Mouse (Mus musculus): Measurements from ENCODE around the gene Rtn4r. TPM values are rescaled to one million over a fixed set of nuclear protein-coding genes. Genes with fewer than 3 reads are reported as not detected.

Gene Rtn4r
- total and polyA plus RNA-seq, 2 experiments from 2014 or later, result 1.5 to 1.9 TPM

DNA sequence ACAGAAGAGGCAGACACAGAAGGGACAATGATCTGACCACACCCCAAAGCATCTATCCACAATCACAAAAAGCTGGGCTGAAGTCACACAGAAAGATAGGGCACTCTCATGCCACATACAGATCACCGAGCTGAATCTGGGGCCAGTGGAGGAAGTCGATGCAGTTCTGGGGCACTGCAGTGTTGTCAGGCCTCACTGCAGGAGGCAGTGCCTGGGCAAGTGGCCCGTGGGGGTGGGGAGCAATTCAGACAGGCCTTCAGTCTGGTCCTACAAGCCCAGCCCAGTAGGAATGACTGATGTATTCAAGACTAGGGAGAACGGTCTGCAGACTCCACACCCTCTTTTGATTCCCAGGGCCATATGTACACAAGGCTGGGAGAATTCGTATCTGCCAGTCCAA, 2.8 kb upstream of the Rtn4r start:
- TF ChIP-seq CTCF (IDR thresholded peaks at IDR 0.05; ENCODE audit: low read depth) (no peak), EP300 (IDR thresholded peaks at IDR 0.05; ENCODE audit: low read depth) (no peak)
- DNase-seq (ENCODE audit: low spot score) (no peak), ATAC-seq (ENCODE audit: insufficient read depth, low read depth) (no peak)
- Histone ChIP-seq H3K4me3 (ENCODE audit: low read depth, low read length) (no peak overlapping the region), H3K4me2 (ENCODE audit: low read depth, low read length) (no peak overlapping the region), H3K36me3 (replicated peaks; ENCODE audit: control insufficient read depth, insufficient read depth, low read length) (no peaks in the 10 kb centered on the region), H3K27ac (ENCODE audit: low read depth) (no peak overlapping the region), H3K9ac (replicated peaks; ENCODE audit: low read depth, low read length) (no peak overlapping the region), H3K4me1 (ENCODE audit: control insufficient read depth, insufficient read depth) (no peaks in the 10 kb centered on the region), H3K9me3 (replicated peaks; ENCODE audit: control insufficient read depth, low read length) (no peaks in the 10 kb centered on the region), H3K27me3 (ENCODE audit: control insufficient read depth, insufficient read depth, low read length) (peaks cover 38% of the 10 kb centered on the region)
- 38% methylated on average over 5 of the region's 5 CpGs for WGBS

DNA sequence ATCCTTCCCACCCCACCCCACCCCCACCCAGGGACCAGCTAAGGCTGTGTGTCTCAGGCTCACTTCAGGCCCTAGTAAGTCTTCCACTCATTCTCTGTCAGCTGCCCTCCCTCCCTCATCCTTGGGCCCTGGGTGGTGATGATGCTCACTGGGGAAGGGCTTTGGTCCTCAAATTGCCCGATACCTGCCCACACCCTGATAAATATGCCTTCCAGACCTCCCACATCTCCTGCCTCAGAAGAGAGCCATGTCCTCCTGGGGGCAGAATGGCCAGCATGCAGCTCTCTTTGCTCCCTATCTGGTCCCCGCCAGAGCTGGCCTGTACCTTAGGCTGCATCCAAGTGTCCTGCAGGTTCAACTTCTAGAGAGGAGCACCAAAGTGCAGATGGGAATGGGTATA, 2.3 kb upstream of the Rtn4r start:
- no peak for DNase-seq (ENCODE audit: low spot score)
- H3K27me3 ChIP-seq (ENCODE audit: control insufficient read depth, insufficient read depth, low read length), result peaks cover 39% of the 10 kb centered on the region
- no peak overlapping the region for H3K4me2 ChIP-seq (ENCODE audit: low read depth, low read length)
- 85% methylated on average over 2 of the region's 2 CpGs for WGBS
- no peak for ATAC-seq (ENCODE audit: insufficient read depth, low read depth)
- TF ChIP-seq EP300 (IDR thresholded peaks at IDR 0.05; ENCODE audit: low read depth) (no peak), CTCF (IDR thresholded peaks at IDR 0.05; ENCODE audit: low read depth) (no peak)
- no peak overlapping the region for H3K27ac ChIP-seq (ENCODE audit: low read depth)
- H3K9ac ChIP-seq (replicated peaks; ENCODE audit: low read depth, low read length), result no peak overlapping the region
- no peaks in the 10 kb centered on the region for H3K9me3 ChIP-seq (replicated peaks; ENCODE audit: control insufficient read depth, low read length)
- H3K4me1 ChIP-seq (ENCODE audit: control insufficient read depth, insufficient read depth), result no peaks in the 10 kb centered on the region
- H3K4me3 ChIP-seq (ENCODE audit: low read depth, low read length), result no peak overlapping the region
- no peaks in the 10 kb centered on the region for H3K36me3 ChIP-seq (replicated peaks; ENCODE audit: control insufficient read depth, insufficient read depth, low read length)

DNA sequence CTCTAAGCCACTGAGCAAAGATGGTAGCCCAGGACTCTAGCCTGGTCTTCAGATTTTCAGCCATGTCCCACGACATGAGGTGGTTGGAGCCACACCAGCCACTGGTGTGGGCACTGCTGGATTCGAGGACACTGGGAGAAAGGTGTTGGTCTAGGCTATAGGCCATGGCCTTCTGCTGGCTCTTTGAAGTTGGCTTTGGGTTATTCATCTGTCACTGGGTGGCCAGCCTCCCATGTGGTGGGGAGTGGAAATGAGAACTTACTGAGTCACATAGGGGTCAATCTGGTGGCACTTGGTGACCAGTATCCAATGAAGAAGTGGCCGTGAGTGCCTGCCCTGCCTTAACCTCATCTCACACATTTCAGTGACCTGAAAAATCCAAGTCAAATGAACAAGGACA, 1.2 kb upstream of the Rtn4r start:
- no peak for DNase-seq (ENCODE audit: low spot score)
- WGBS, result 80% methylated on average over 3 of the region's 3 CpGs
- no peaks in the 10 kb centered on the region for H3K4me1 ChIP-seq (ENCODE audit: control insufficient read depth, insufficient read depth)
- H3K4me3 ChIP-seq (ENCODE audit: low read depth, low read length), result no peak overlapping the region
- H3K4me2 ChIP-seq (ENCODE audit: low read depth, low read length), result no peak overlapping the region
- no peaks in the 10 kb centered on the region for H3K36me3 ChIP-seq (replicated peaks; ENCODE audit: control insufficient read depth, insufficient read depth, low read length)
- no peaks in the 10 kb centered on the region for H3K9me3 ChIP-seq (replicated peaks; ENCODE audit: control insufficient read depth, low read length)
- TF ChIP-seq EP300 (IDR thresholded peaks at IDR 0.05; ENCODE audit: low read depth) (no peak), CTCF (IDR thresholded peaks at IDR 0.05; ENCODE audit: low read depth) (no peak)
- H3K27ac ChIP-seq (ENCODE audit: low read depth), result no peak overlapping the region
- no peak overlapping the region for H3K9ac ChIP-seq (replicated peaks; ENCODE audit: low read depth, low read length)
- peaks cover 39% of the 10 kb centered on the region for H3K27me3 ChIP-seq (ENCODE audit: control insufficient read depth, insufficient read depth, low read length)
- ATAC-seq (ENCODE audit: insufficient read depth, low read depth), result no peak

DNA sequence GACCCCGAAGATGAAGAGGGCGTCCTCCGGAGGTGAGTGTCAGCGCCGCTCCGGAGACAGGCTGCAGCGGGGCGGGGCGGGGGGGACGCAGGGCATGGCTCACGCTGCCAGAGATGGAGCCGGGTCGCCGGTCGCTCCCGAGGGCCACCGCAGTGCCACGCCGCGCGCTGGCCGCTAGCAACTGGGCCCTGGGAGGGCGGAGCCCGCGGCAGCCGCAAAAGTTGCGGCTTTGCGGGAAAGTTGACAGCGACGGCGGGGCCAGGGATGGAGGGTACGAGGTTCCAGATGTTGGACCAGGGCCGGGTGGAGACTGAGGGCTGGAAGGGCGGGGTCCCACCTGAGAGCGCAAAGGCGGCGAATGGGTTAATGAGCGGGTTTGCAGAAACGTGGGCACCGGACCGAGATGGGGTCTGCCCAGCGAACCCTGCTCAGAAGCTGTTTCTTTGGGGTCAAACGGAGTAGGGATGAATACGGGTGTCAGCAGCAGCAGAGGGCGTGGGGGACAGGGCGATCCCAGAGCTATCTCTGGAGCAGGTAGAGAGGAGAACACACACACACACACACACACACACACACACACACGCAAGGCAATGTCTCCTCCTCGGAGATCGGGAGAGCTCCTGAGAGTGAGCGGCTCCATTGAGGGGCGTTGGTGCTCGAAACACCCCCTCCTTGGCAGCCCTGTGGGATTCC, 575 bp downstream of the Rtn4r start:
- Histone ChIP-seq H3K36me3 (replicated peaks; ENCODE audit: control insufficient read depth, insufficient read depth, low read length) (no peaks in the 10 kb centered on the region), H3K9ac (replicated peaks; ENCODE audit: low read depth, low read length) (peak overlapping the region; percentile 41), H3K4me1 (ENCODE audit: control insufficient read depth, insufficient read depth) (no peaks in the 10 kb centered on the region), H3K27me3 (ENCODE audit: control insufficient read depth, insufficient read depth, low read length) (peaks cover 39% of the 10 kb centered on the region), H3K4me3 (ENCODE audit: low read depth, low read length) (peak overlapping the region; percentile 75), H3K27ac (ENCODE audit: low read depth) (no peak overlapping the region), H3K4me2 (ENCODE audit: low read depth, low read length) (peak overlapping the region; percentile 99), H3K9me3 (replicated peaks; ENCODE audit: control insufficient read depth, low read length) (no peaks in the 10 kb centered on the region)
- ATAC-seq (ENCODE audit: insufficient read depth, low read depth), result no peak; the same call in 1 of the 2 replicates
- DNase-seq (ENCODE audit: low spot score), result no peak
- WGBS, result 4% methylated on average over 50 of the region's 52 CpGs
- TF ChIP-seq EP300 (IDR thresholded peaks at IDR 0.05; ENCODE audit: low read depth), result no peak
- no peak for TF ChIP-seq CTCF (IDR thresholded peaks at IDR 0.05; ENCODE audit: low read depth)

DNA sequence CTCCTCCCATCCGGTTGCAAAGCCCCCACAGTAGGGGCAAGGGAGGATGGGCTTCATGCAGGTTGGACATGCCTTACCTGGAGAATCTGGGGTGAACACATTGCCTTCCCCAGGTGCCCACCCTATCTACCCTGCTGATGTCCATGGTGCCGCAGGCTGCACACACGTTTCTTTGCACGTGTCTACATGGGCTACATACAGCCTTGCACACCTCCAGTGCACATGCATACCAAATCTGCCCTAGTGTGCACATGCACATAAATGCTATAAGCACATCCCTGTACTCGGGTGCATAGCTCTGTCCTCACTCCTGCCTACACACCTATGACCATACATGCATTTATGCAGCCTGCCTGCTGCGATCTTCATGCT, 1.1 kb downstream of the Rtn4r start:
- Histone ChIP-seq H3K4me2 (ENCODE audit: low read depth, low read length) (no peak overlapping the region), H3K9me3 (replicated peaks; ENCODE audit: control insufficient read depth, low read length) (no peaks in the 10 kb centered on the region), H3K9ac (replicated peaks; ENCODE audit: low read depth, low read length) (no peak overlapping the region), H3K27me3 (ENCODE audit: control insufficient read depth, insufficient read depth, low read length) (peaks cover 39% of the 10 kb centered on the region), H3K36me3 (replicated peaks; ENCODE audit: control insufficient read depth, insufficient read depth, low read length) (no peaks in the 10 kb centered on the region), H3K4me1 (ENCODE audit: control insufficient read depth, insufficient read depth) (no peaks in the 10 kb centered on the region), H3K27ac (ENCODE audit: low read depth) (no peak overlapping the region), H3K4me3 (ENCODE audit: low read depth, low read length) (no peak overlapping the region)
- ATAC-seq (ENCODE audit: insufficient read depth, low read depth) (no peak), DNase-seq (ENCODE audit: low spot score) (no peak)
- 70% methylated on average over 6 of the region's 6 CpGs for WGBS
- no peak for TF ChIP-seq CTCF (IDR thresholded peaks at IDR 0.05; ENCODE audit: low read depth)
- no peak for TF ChIP-seq EP300 (IDR thresholded peaks at IDR 0.05; ENCODE audit: low read depth)

DNA sequence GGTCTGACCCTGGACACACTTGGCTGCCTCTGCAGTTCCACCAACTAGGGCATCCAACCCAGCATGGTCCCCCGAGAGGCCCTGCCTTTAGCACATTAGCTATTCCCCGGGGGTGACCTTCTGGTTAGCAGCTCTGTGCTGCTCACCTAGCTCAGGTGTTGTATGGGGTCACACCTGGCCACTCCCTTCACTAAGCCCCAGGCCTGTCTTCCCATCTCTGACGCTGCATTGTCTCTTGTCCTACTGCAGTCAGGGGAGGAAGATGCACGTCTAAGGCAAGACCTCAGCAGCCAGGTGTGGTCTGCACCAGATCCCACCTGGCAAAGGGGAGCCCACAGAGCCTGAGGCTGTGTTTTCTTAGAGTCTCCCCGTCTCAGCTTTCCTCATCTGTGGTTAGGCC, 2.0 kb downstream of the Rtn4r start:
- Histone ChIP-seq H3K27ac (ENCODE audit: low read depth) (no peak overlapping the region), H3K4me2 (ENCODE audit: low read depth, low read length) (no peak overlapping the region), H3K4me3 (ENCODE audit: low read depth, low read length) (no peak overlapping the region), H3K4me1 (ENCODE audit: control insufficient read depth, insufficient read depth) (no peaks in the 10 kb centered on the region), H3K36me3 (replicated peaks; ENCODE audit: control insufficient read depth, insufficient read depth, low read length) (no peaks in the 10 kb centered on the region), H3K27me3 (ENCODE audit: control insufficient read depth, insufficient read depth, low read length) (peaks cover 39% of the 10 kb centered on the region), H3K9ac (replicated peaks; ENCODE audit: low read depth, low read length) (no peak overlapping the region), H3K9me3 (replicated peaks; ENCODE audit: control insufficient read depth, low read length) (no peaks in the 10 kb centered on the region)
- TF ChIP-seq EP300 (IDR thresholded peaks at IDR 0.05; ENCODE audit: low read depth) (no peak), CTCF (IDR thresholded peaks at IDR 0.05; ENCODE audit: low read depth) (no peak)
- ATAC-seq (ENCODE audit: insufficient read depth, low read depth) (no peak), DNase-seq (ENCODE audit: low spot score) (no peak)
- 71% methylated on average over 5 of the region's 5 CpGs for WGBS
